Mouse (Mus musculus): ENCODE data around the gene Ppfibp1.

DNA sequence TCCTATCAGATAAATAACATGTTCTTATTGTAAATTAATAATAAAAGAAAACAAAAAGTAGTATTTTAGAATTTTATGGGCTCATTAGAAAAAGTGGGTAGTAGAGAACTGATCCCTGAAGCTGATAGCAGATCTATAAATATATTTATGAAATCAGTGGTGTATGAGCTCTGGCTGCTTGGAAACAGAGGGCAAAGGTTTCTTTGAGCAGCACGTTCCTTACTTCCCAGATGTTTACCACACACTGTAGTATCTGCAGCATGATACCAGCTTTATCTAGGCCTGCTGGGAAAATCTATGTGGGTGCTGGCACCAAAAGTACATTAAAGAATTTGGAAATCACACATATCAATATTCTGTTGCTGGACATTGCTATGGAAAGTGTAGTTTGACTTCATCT is 84.5 kb downstream of the Ppfibp1 start:
- TF ChIP-seq POLR2A (IDR thresholded peaks at IDR 0.05; ENCODE audit: insufficient read depth, low read length) (no peak), CTCF (IDR thresholded peaks at IDR 0.05; ENCODE audit: low read depth, low read length) (no peak), EP300 (IDR thresholded peaks at IDR 0.05; ENCODE audit: insufficient read depth, low read depth, low read length) (no peak)
